Mouse (Mus musculus): ENCODE data around the gene Lsg1. TPM values are rescaled to one million over a fixed set of nuclear protein-coding genes. Genes with fewer than 3 reads are reported as not detected.

Lsg1 gene
- total RNA-seq, 4 experiments from 2014 or later: 36.7 to 47.3 (median 40.5) TPM

- DNase-seq: peak; percentile 36
Observed at GRCm38 (mm10) chr16:30549966-30550747, 37.2 kb downstream of the Lsg1 start.

DNA sequence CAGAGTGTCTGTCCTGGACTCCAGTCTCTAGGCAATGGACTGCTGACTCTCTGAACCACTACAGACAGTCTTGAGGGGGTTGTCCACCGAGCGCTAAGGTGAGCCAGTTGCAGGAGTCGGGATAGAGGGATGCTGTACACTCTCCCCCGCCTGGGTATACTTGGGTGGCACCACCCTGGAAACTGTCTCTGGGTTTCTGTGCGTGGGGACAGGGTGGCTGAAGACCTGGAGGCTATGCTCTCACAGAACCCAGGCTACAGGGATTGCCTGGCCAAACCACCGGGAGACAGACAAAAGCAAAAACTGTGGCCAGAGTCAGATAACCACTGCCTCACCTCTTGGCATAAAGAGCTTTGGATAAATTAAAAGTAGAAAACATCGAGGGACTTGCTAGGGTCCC is 37.9 kb downstream of the Lsg1 start:
- no peak for DNase-seq

DNA sequence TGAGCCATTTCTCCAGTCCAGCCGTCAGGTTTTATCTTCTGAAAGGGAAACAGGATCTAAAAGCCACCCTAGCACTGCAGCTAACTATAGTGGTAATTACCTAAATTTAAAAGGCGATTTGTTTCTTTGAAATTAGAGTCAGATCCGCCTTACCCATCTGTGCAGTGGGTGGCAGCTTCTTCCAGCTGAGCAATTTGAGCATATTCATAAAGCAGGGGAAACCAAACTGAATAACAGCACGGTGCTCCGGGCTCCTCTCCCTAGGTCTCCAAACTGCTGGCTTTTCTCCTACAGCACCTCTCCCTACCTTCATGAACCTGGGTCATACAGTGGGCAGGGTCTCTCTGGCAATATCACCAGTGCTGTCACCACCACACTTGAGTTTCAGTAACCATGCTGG is 39.1 kb downstream of the Lsg1 start:
- DNase-seq: no peak

DNA sequence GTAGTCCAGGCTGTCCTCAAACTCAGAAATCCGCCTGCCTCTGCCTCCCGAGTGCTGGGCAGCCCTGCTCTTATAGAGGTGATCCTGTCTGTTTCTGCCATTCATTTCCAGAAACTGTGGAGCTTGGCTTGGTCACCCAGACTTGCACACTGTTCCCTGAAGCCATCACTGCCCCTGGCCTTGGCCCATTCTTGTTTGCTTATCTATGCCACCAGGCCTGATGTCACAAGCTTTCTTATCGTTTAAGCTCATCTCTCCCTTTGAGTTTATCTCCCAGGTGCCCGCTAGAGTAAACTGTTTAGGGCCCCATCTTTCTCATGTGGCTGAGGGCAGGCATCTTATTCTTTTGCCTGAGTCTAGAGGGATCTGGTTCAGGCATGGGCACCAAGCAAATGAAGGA is 42.7 kb downstream of the Lsg1 start:
- DNase-seq: no peak

- DNase-seq: no peak
Observed at GRCm38 (mm10) chr16:30543386-30543785, 44.0 kb downstream of the Lsg1 start.

DNA sequence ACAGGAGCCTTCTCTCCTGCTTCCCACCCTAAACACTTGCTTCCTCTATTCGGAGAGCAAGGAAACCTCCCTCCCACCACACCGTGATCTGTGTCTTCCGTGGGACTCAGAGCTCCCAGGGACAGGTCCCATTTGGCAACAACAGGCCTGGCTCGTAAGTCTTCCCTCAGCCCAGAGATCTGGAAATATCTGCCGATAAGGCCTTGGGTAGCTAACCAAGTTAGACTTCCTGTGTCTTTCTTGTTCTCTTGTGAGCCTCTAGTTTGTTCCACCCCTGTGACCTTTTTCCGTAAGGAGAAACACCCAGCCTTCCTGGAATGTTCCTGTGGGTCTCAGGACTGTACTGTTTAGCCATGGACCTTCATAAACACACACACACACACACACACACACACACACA is 44.6 kb downstream of the Lsg1 start:
- DNase-seq: no peak

DNA sequence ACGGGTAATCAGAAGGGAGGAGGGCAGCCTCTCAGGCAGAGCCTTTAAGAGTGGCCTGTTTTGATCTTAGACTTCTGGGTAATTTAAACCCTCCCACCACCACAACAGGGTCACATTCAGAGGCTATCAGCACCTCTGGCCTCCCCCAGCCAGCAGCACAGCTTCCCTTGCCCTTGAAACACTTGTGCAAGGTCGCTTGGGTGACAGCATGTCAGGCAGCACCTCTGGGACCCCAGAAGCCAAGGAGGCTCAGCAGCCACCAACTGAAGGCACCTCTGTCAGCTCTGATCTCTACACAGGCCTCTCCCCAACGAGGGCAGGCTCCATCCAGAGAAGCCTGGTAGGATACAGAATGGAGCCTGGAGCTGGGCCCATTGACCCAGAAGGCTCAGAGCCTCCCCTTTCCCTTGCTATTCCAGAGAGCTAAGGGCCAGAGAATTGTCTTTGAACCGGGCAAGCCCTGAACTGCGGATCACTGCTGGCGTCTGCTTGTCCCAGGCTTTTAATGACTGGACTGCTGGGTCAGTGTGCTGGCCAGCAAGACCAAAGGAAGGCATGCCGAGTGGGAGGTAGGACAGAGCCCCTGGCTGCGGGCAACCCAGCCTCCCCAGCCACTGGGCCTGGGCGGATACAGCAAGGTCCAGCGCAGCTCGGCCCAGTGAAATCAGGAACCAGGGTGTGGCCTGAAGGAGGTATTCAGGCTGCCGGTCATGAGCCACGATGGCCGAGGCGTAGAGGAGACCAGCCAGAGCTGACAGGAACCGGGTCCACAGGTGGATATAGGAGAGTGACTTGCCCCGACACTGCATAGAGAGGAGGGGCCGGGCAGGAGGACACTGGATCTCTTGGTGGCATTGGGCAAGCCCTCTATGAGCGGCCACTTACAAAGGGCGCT is 47.0 kb downstream of the Lsg1 start:
- no peak for DNase-seq

- DNase-seq: no peak
Observed at GRCm38 (mm10) chr16:30539433-30539832, 48.0 kb downstream of the Lsg1 start.

GRCm38 (mm10) chr16:30535075-30535474 is 52.3 kb downstream of the Lsg1 start:
- DNase-seq: no peak

DNA sequence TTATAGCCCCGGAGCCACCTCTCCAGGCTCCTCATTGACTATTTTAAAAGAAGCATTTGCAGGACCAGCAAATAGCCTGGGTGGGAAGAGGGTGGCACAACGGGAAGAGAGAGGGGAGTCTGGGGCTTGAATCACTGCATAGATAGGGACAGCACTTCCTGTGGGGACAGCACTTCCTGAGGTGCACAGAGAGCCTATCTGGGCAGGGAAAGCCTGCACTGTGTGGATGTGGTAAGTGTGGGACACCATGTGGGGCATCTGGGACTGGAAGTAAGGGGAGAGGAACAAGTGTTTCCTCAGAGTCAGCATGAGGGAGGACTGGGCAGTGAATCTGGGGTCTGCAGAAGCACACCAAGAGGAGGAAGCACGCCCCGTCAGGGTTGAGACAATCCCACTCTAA is 53.8 kb downstream of the Lsg1 start:
- no peak for DNase-seq

DNA sequence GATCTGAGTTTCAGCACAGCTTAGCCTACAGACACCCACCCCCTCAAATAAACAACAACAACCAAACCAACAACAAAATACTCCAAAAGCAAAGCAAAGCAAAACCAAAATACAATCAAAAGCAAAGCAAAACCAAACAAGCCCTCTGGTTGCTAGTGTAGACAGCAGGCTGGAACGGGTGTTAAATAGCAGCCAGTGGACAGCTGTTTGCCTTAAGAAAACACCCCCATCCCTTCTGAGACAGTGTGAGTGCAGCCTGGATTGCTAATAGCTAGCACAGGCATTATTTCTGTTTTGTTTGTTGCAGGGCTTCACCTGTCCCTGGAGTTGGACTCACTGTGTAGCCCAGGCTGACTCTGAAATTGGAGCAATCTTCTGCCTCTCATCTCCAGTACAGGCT is 54.5 kb downstream of the Lsg1 start:
- DNase-seq: no peak

DNA sequence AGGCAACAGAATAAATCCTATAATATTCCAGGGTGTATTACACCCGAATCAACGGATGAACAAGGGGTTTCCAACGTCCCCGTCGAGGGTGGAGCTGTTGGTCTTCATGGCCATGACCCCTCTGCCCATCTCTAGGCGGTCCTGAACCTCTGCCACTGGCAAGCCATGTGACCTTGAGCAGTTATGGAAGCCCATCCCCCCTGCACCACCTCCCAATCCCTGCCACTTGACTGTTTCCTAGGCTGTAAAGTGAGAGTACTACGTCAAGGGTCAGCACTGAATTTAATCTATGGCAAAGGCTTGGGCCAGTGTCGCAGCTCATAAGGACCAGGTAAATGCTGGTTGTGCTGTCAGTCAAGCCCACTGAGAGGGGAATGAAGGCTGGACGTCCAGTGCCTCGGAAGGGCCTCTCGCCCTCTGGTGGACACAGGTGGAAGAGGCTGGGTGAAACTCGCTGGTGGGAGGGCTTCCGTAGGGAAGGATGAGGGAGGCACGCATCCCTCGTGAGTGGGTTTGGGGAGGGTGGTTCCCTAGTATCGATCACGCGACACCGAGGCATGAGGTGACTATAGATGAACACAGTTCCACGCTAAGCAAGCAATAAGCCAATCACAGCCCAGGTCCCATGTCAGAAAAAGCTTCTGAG is 55.5 kb downstream of the Lsg1 start:
- no peak for DNase-seq

DNA sequence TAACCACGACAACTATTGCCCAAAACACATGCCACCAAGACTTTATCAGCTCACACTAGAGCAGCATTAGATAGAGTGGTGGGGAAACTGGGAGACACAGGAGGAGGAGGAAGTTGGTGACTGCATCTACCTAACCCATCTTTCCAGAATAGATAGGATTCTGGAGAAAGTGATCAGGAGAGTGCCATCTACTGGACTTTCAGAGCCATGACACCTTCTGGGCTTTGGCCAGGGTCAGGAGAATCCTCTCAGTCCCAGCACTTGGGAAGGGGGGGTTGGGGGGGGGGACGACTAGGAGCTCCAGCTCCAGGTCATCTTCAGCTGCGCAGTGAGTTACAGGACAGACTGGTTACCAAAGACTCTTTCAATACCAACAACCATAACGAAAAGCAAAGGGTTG is 56.6 kb downstream of the Lsg1 start:
- no peak for DNase-seq

GRCm38 (mm10) chr16:30528386-30528785 is 59.0 kb downstream of the Lsg1 start:
- no peak for DNase-seq

DNA sequence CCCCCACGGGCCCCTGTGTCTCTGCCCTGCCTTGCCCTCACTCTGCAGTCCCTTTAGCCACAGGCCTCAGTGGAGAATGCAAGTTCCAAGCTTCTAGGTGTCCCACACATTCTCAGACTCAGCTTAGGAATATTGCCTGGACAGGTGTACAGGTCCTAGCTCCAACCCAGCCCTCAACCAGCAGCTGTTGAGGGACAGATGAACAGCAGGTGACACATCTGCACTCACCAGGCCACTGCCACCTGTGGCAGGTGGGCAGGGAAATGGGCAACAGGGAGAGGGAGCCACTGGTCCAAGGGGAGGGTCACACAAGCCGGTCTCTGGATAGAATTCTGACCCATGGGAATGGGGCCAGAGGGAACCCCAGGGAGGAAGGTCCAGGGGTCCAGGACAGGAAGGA is 59.5 kb downstream of the Lsg1 start:
- no peak for DNase-seq

- no peak for DNase-seq
Observed at GRCm38 (mm10) chr16:30525756-30526155, 61.6 kb downstream of the Lsg1 start.

DNA sequence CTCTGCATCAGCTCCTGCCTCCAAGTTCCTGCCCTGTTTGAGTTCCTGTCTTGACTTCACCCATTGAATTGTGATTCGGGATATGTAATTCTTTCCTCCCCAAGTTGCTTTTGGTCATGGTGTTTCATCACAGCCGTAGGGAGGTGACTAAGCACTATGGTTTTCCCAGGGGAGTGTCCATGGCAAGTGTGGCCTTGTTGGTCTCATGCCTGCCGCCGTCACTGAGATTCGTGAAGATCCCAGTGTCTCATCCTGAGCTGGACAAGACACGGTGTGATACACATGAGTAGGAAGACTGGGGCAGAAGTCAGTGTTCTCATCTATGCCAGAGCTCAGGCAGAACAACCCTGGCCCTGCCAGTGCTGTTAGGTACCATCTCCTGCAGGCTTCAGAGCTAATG is 62.9 kb downstream of the Lsg1 start:
- peak; percentile 57 for DNase-seq

DNA sequence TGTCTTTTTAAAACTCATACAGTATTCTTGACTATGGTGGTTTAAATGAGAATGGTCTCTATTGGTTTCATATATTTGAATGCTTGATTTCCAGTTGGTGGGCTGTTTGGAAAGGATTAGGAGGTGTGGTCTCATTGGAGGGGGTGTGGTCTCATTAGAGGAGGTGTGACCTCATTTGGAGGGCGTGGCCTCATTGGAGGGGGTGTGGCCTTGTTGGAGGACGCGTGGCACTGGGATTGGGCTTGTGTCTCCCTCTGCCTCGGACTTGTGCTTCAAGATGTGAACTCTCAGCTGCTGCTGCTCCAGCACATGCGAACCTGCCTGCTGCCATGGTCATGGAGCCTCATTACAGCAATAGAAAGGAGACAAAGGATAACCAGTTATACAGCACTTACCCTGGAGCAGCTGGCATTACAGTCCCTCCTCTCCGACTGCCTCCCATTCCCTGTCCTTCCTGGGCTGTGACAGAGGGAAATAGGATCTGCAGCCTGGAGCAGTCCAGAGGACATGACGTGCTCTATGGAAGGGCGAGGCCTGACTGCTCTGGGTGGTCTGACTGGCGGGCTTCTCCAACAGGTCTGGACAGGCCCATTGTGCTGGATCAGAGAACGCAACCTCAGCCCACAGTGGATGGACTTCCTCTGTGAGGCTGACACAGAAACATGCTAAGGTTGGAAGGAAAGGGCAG is 65.0 kb downstream of the Lsg1 start:
- DNase-seq: no peak

DNA sequence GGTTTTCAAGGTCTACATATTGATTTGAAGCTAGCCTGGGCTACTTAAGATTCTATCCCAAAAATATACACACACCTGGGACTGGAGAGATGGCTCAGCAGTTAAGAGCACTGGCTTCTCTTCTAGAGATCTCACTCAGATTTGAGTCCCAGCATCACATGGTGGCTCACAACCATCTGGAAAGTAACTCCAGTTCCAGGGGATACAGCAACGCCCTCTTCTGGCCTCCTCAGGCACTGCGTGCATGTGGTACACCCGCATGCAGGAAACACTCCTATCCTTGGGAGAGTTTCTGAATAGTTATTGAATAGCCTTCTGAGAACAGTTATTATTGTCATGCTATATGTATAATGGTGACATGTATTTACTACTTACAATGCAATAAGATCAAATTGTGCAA is 66.2 kb downstream of the Lsg1 start:
- no peak for DNase-seq

GRCm38 (mm10) chr16:30520361-30520823 is 67.0 kb downstream of the Lsg1 start:
- DNase-seq: no peak

DNA sequence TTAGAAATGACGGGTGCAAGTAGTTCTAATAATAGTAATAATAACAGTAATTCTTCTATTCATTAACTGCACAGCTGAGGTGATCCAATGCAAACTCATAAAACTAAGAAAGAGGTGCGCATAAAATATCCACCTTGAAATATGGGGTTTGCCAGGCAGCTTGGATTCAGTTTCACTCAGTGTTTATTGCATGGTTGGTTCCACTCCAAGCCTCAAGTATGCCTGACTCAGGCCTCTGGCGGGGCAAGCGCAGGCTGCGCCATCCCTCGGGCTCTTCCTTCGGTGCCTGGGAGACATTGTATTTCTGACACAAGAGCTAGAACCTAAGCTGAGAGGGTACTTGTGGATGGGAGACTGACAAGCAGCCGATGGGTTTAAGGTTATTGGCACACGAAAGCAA is 68.8 kb downstream of the Lsg1 start:
- DNase-seq: no peak

- DNase-seq: no peak
Observed at GRCm38 (mm10) chr16:30517666-30518283, 69.6 kb downstream of the Lsg1 start.
